Mouse (Mus musculus) heart, adult 18-20 months (tissue): ENCODE results near the gene Ddah1. TPM values are rescaled to one million over a fixed set of nuclear protein-coding genes. Genes with fewer than 3 reads are reported as not detected.

ENCODE experiments used
- DNase-seq, 2 experiments: peaks; one replicate each; pipeline ENCODE4 v3.0.0; 2021 to 2022; ENCODE audit warnings: mixed read lengths in 1 of 2
- total RNA-seq, 2 experiments: library from RNA; stranded (reverse); gene quantifications; 2 replicates each; pipeline ENCODE4 v1.2.3; 2021

The Ddah1 gene
- total RNA-seq, 2 experiments from 2014 or later, result 6.4 to 8.2 TPM

GRCm38 (mm10) chr3:145817276-145817675 is 58.8 kb downstream of the Ddah1 start:
- DNase-seq, result no peak

GRCm38 (mm10) chr3:145820439-145820838 is 62.0 kb downstream of the Ddah1 start:
- no peak for DNase-seq

GRCm38 (mm10) chr3:145820938-145821337 is 62.5 kb downstream of the Ddah1 start:
- DNase-seq, result no peak

- no peak for DNase-seq
Measured at GRCm38 (mm10) chr3:145822201-145822600, 63.7 kb downstream of the Ddah1 start.

- no peak for DNase-seq
Measured at GRCm38 (mm10) chr3:145823661-145824060, 65.2 kb downstream of the Ddah1 start.

GRCm38 (mm10) chr3:145825416-145826055 is 67.1 kb downstream of the Ddah1 start:
- DNase-seq, result no peak

- peak; percentile 22 to 49 for DNase-seq
Measured at GRCm38 (mm10) chr3:145827191-145828045, 68.9 kb downstream of the Ddah1 start.

- DNase-seq, result no peak
Measured at GRCm38 (mm10) chr3:145828906-145829305, 70.4 kb downstream of the Ddah1 start.

- DNase-seq, result peak; percentile 47 to 48
Measured at GRCm38 (mm10) chr3:145833948-145834538, 75.6 kb downstream of the Ddah1 start.

- no peak for DNase-seq
Measured at GRCm38 (mm10) chr3:145838281-145838680, 79.8 kb downstream of the Ddah1 start.

GRCm38 (mm10) chr3:145841961-145842710 is 83.7 kb downstream of the Ddah1 start:
- DNase-seq, result no peak

GRCm38 (mm10) chr3:145843836-145844235 is 85.4 kb downstream of the Ddah1 start:
- peak in 1 of 2 experiments; percentile 34 for DNase-seq

- no peak for DNase-seq
Measured at GRCm38 (mm10) chr3:145844891-145845290, 86.4 kb downstream of the Ddah1 start.

GRCm38 (mm10) chr3:145846255-145846654 is 87.8 kb downstream of the Ddah1 start:
- no peak for DNase-seq

- DNase-seq, result no peak
Measured at GRCm38 (mm10) chr3:145852041-145852440, 93.6 kb downstream of the Ddah1 start.

GRCm38 (mm10) chr3:145852800-145853199 is 94.3 kb downstream of the Ddah1 start:
- DNase-seq, result no peak

- no peak for DNase-seq
Measured at GRCm38 (mm10) chr3:145853713-145854112, 95.2 kb downstream of the Ddah1 start.

GRCm38 (mm10) chr3:145854427-145854826 is 96.0 kb downstream of the Ddah1 start:
- DNase-seq, result no peak

GRCm38 (mm10) chr3:145855299-145855698 is 96.8 kb downstream of the Ddah1 start:
- peak; percentile 37 to 48 for DNase-seq

- peak in 1 of 2 experiments; percentile 43 for DNase-seq
Measured at GRCm38 (mm10) chr3:145858388-145858787, 99.9 kb downstream of the Ddah1 start.

- peak in 1 of 2 experiments; percentile 48 for DNase-seq
Measured at GRCm38 (mm10) chr3:145862521-145862920, 104.0 kb downstream of the Ddah1 start.

GRCm38 (mm10) chr3:145864033-145864712 is 105.7 kb downstream of the Ddah1 start:
- no peak for DNase-seq
